Mouse (Mus musculus): ENCODE data around the gene Fam76a. TPM values are rescaled to one million over a fixed set of nuclear protein-coding genes. Genes with fewer than 3 reads are reported as not detected.
A peak's percentile ranks its signal among the peaks of the same experiment; 100 is the strongest.

Gene Fam76a
- polyA plus RNA-seq, 1 experiment from 2014 or later = 47.1 TPM

DNA sequence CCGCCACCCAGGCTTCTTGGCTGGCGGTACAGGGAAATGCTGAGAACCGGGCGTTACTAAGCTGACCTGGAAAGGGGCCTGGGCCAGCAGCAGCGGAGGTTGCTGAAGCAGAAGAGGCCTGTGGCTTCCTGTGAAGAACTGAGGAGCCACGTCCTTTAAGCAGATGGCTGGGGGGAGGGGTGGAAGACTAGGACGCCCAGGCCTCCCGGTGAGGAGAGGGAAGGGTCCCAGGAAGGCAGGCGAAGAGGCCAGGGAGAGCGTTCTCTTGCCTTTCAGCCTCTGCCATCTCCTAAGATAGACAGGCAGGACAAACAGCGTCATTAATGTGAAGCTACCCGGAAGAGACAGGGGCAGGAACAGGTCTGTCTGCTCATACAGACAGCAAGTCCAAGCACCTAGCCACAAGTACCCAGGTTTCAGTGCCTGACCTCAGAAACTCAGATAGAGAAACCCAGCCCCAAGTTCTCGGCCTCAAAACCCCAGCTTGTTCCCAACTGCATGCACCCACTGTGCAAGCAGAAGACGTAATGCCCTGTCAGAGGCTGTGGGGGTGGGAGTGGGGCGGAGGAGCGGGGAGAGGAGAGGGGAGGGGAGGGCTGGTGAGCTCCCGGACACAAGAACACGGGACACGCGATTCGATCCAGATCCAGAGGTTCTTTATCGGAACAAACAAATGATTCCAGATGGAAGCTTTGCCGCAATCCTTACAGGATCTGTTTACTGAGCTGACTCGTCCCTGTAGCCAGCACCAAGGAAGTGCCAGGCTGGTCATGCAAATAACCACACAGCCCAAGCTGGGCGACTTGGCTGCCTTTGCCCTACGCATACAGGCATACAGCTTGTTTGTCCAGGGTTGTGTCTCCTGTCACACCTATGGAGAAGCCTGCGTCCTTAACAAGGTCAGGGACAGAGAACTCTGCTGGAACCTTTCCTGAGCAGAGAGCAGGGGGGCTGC, 24.0 kb upstream of the Fam76a start:
- no peaks in the 10 kb centered on the region for H3K9me3 ChIP-seq (replicated peaks; ENCODE audit: control insufficient read depth, low read length)
- H3K4me2 ChIP-seq (ENCODE audit: low read length) = peak overlapping the region; percentile 47
- H3K4me1 ChIP-seq (ENCODE audit: control insufficient read depth, insufficient read depth, low read length) = peaks cover 8% of the 10 kb centered on the region
- H3K27me3 ChIP-seq (replicated peaks; ENCODE audit: control insufficient read depth, insufficient read depth, low read length) = no peaks in the 10 kb centered on the region
- peak overlapping the region; percentile 58; the same call in 1 of the 2 replicates for H3K27ac ChIP-seq (ENCODE audit: low read depth, low read length)
- no peaks in the 10 kb centered on the region for H3K36me3 ChIP-seq (ENCODE audit: control insufficient read depth, insufficient read depth, low read length)
- H3K4me3 ChIP-seq (ENCODE audit: low read depth, low read length) = peak overlapping the region; percentile 2; the same call in 1 of the 2 replicates
- H3K9ac ChIP-seq (ENCODE audit: low read length) = peak overlapping the region; percentile 41
- DNase-seq (ENCODE audit: low spot score) (peak; percentile 68), ATAC-seq (peak; percentile 72)
- WGBS = 18% methylated on average over 27 of the region's 27 CpGs

DNA sequence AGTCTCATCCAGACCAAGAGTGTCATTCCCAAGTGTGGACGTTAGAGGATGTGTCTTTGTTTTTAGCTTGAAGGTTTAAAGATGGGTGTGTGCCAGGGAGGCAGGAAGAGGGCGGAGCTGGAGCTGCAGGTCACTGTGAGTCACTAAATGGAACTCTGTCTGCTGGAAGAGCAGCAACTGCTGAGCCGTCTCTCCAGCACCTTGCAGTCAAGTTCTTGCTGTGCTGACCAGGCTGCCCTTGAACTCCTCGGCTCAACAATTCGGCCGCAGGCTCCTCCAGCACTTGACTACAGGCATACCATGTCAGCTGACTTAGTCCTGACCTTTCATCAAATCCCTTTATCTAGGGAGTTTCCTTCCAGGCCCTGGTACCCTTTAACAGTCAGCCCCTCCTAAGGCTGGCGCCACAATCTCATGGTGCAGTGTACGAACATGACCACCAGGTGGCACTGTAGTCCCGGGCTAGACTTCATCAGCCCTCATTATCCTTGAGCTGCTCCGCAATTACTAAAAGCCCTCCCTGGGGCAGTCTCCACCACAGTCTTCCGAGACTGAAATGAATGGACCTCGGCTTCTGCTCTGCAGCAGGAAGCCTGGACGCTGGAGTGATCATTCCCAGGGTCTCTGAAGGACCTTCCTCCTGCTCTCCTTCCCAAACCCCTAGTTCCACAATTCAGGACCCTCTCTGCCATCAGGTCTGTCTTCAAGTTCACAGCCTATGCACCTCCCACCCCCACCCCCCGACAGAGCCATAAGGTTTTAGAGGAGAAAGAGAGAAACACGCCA, 23.1 kb upstream of the Fam76a start:
- H3K4me2 ChIP-seq (ENCODE audit: low read length) = peak overlapping the region; percentile 47
- H3K9ac ChIP-seq (ENCODE audit: low read length) = peak overlapping the region; percentile 41
- no peaks in the 10 kb centered on the region for H3K9me3 ChIP-seq (replicated peaks; ENCODE audit: control insufficient read depth, low read length)
- H3K36me3 ChIP-seq (ENCODE audit: control insufficient read depth, insufficient read depth, low read length) = no peaks in the 10 kb centered on the region
- 9% methylated on average over 15 of the region's 15 CpGs for WGBS
- H3K27ac ChIP-seq (ENCODE audit: low read depth, low read length) = peak overlapping the region; percentile 58; the same call in 1 of the 2 replicates
- H3K27me3 ChIP-seq (replicated peaks; ENCODE audit: control insufficient read depth, insufficient read depth, low read length) = no peaks in the 10 kb centered on the region
- ATAC-seq (peak; percentile 94), DNase-seq (ENCODE audit: low spot score) (peak; percentile 92)
- peaks cover 8% of the 10 kb centered on the region for H3K4me1 ChIP-seq (ENCODE audit: control insufficient read depth, insufficient read depth, low read length)
- H3K4me3 ChIP-seq (ENCODE audit: low read depth, low read length) = peak overlapping the region; percentile 2; the same call in 1 of the 2 replicates

DNA sequence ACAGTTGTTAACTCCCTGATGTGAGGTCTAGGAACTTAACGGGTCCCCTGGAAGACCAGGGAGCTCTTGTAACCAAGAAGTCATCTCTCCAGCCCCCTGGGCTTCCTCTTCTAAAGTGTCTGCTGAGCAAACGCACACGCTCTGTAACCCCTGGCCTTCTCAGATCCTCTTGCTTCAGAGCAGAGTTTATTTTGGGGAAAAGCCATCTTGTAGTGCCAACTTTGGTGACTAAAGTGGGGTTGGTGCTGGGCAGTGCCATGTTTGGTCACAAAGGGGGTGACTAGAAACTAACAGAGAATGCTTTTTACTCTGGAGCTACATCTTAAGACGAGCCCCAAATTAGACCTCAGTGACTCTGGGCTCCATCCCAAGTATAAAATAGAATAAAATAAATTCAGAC, 22.4 kb upstream of the Fam76a start:
- no peak overlapping the region for H3K4me2 ChIP-seq (ENCODE audit: low read length)
- DNase-seq (ENCODE audit: low spot score) = no peak
- H3K9ac ChIP-seq (ENCODE audit: low read length) = no peak overlapping the region
- no peaks in the 10 kb centered on the region for H3K36me3 ChIP-seq (ENCODE audit: control insufficient read depth, insufficient read depth, low read length)
- no peaks in the 10 kb centered on the region for H3K27me3 ChIP-seq (replicated peaks; ENCODE audit: control insufficient read depth, insufficient read depth, low read length)
- H3K9me3 ChIP-seq (replicated peaks; ENCODE audit: control insufficient read depth, low read length) = no peaks in the 10 kb centered on the region
- peaks cover 8% of the 10 kb centered on the region for H3K4me1 ChIP-seq (ENCODE audit: control insufficient read depth, insufficient read depth, low read length)
- 90% methylated on average over 4 of the region's 4 CpGs for WGBS
- no peak overlapping the region for H3K27ac ChIP-seq (ENCODE audit: low read depth, low read length)
- no peak overlapping the region for H3K4me3 ChIP-seq (ENCODE audit: low read depth, low read length)
- ATAC-seq = no peak

DNA sequence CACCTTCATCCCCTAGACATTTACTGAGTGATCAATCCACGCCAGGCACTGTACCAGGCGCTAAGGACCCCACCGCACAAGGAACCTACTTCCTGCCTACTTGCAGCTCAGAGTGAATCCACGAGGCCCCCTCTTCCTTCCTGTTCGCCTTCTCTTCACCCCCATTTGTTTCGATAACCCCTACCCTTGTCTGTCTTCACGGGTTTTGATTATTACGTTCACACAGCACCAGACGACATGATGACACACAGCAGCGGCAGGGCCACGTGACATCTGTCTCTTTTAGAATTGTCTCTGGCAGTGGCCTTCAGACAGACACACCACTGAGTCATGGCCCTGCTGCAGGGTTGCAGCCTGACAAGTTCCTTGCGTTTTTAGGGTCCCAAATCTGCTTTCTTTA, 21.7 kb upstream of the Fam76a start:
- no peak overlapping the region for H3K27ac ChIP-seq (ENCODE audit: low read depth, low read length)
- no peak overlapping the region for H3K4me3 ChIP-seq (ENCODE audit: low read depth, low read length)
- H3K9me3 ChIP-seq (replicated peaks; ENCODE audit: control insufficient read depth, low read length) = no peaks in the 10 kb centered on the region
- DNase-seq (ENCODE audit: low spot score) = no peak
- H3K9ac ChIP-seq (ENCODE audit: low read length) = no peak overlapping the region
- WGBS = 83% methylated on average over 12 of the region's 12 CpGs
- no peaks in the 10 kb centered on the region for H3K36me3 ChIP-seq (ENCODE audit: control insufficient read depth, insufficient read depth, low read length)
- no peak overlapping the region for H3K4me2 ChIP-seq (ENCODE audit: low read length)
- ATAC-seq = no peak
- peaks cover 8% of the 10 kb centered on the region for H3K4me1 ChIP-seq (ENCODE audit: control insufficient read depth, insufficient read depth, low read length)
- H3K27me3 ChIP-seq (replicated peaks; ENCODE audit: control insufficient read depth, insufficient read depth, low read length) = no peaks in the 10 kb centered on the region

DNA sequence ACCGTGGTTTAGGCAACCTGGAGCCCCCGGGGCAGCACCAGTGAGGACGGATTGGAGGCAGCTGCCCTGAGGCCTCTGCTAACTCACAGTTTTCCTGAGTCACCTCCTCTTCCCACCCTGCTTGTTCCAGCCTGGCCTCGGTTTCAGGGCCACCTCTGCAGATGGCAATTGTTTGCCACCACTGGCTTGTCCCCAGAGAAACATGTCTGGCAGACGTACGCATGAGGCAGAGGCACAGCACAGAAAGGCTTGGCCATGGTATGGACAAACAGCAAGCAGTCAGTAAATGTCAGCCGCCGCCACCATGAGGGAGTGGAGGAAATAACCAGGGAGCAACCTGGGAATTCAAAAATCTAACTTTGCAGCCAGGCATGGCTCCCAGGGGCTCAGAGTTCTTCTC, 20.7 kb upstream of the Fam76a start:
- Histone ChIP-seq H3K27ac (ENCODE audit: low read depth, low read length) (no peak overlapping the region), H3K4me2 (ENCODE audit: low read length) (no peak overlapping the region), H3K27me3 (replicated peaks; ENCODE audit: control insufficient read depth, insufficient read depth, low read length) (no peaks in the 10 kb centered on the region), H3K4me3 (ENCODE audit: low read depth, low read length) (no peak overlapping the region), H3K36me3 (ENCODE audit: control insufficient read depth, insufficient read depth, low read length) (no peaks in the 10 kb centered on the region), H3K9ac (ENCODE audit: low read length) (no peak overlapping the region), H3K4me1 (ENCODE audit: control insufficient read depth, insufficient read depth, low read length) (peaks cover 8% of the 10 kb centered on the region), H3K9me3 (replicated peaks; ENCODE audit: control insufficient read depth, low read length) (no peaks in the 10 kb centered on the region)
- no peak for ATAC-seq
- 56% methylated on average over 8 of the region's 8 CpGs for WGBS
- no peak for DNase-seq (ENCODE audit: low spot score)

DNA sequence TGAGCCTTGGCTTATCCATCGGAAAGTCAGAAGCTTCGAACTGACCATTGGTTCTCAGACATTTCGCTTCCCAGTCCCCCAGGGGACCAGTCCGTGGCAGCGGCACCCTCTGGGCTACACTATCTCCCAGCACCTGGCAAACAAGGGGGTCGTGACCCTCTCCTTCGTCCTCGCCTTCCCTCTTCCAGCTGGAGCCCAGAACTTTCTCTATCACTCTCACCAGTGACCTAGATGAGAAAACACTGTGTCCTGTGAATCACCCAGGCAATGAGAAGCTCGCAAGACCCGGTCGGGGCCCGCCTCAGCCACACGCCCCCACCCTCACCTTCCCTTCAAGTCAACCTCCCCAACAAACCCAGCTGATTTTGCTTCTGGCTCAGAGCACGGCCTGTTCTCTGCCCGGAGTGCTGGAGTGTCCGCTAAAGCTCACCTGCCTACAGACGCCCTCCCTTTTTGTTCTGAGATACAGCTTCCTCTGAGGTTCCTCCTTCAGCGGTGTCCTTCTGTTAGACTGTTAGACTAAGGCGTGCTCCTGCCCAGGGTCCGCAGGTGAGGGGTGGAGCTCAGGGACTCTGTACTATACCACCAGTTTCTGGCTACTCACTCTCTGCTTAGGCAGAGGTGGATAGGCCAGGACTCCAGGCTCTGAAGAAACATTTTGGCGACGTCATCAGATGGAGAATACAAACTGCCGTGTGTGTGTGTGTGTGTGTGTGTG, 18.8 kb upstream of the Fam76a start:
- Histone ChIP-seq H3K4me2 (ENCODE audit: low read length) (no peak overlapping the region), H3K27ac (ENCODE audit: low read depth, low read length) (no peak overlapping the region), H3K9ac (ENCODE audit: low read length) (no peak overlapping the region), H3K4me3 (ENCODE audit: low read depth, low read length) (no peak overlapping the region), H3K4me1 (ENCODE audit: control insufficient read depth, insufficient read depth, low read length) (peaks cover 8% of the 10 kb centered on the region), H3K27me3 (replicated peaks; ENCODE audit: control insufficient read depth, insufficient read depth, low read length) (no peaks in the 10 kb centered on the region), H3K9me3 (replicated peaks; ENCODE audit: control insufficient read depth, low read length) (no peaks in the 10 kb centered on the region), H3K36me3 (ENCODE audit: control insufficient read depth, insufficient read depth, low read length) (no peaks in the 10 kb centered on the region)
- no peak for DNase-seq (ENCODE audit: low spot score)
- ATAC-seq = no peak
- 58% methylated on average over 23 of the region's 23 CpGs for WGBS

DNA sequence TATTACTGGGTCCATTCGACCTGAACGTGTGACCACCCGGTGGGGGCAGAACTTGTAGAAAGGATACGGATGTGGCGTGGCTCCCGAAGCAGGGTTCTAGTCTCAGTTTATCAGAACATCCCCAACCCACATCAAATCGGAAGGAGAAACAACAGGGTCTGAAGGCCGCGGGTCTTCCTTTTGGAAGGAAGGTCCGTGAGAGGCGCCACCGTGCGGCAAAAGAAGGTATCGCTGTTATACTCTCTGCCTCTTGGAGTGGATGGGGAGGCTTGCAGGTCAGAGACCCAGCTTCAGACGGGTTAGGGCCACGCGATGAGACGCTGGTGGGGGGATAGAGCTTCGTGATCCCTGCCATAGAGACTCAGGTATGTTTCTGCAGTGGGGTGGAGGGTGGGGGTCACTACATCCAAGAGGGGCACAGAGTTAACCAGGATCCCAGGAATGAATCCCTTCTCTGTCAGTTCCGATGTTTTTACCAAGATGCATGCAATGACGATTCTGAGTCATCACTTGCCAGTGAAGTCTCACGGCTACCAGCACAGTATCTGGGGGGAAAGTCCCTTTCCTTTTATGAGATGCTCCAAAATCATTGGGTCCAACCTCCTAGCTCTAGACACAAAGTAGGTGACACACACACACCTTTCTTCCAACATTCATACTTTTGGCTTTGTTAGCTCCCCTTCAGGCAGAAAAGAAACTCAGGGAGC, 17.2 kb upstream of the Fam76a start:
- DNase-seq (ENCODE audit: low spot score) (peak; percentile 68), ATAC-seq (no peak)
- Histone ChIP-seq H3K27me3 (replicated peaks; ENCODE audit: control insufficient read depth, insufficient read depth, low read length) (no peaks in the 10 kb centered on the region), H3K9me3 (replicated peaks; ENCODE audit: control insufficient read depth, low read length) (no peaks in the 10 kb centered on the region), H3K9ac (ENCODE audit: low read length) (no peak overlapping the region), H3K27ac (ENCODE audit: low read depth, low read length) (no peak overlapping the region), H3K36me3 (ENCODE audit: control insufficient read depth, insufficient read depth, low read length) (no peaks in the 10 kb centered on the region), H3K4me2 (ENCODE audit: low read length) (no peak overlapping the region), H3K4me1 (ENCODE audit: control insufficient read depth, insufficient read depth, low read length) (0 out of 2 replicates have a peak, but pooled peaks cover 2% of the 10 kb centered on the region), H3K4me3 (ENCODE audit: low read depth, low read length) (no peak overlapping the region)
- 24% methylated on average over 22 of the region's 22 CpGs for WGBS

All from forebrain, embryonic 14.5 days (tissue).